Mouse (Mus musculus) heart, adult 2 months (tissue): Measurements from ENCODE around the gene Il17ra. TPM values are rescaled to one million over a fixed set of nuclear protein-coding genes. Genes with fewer than 3 reads are reported as not detected.

Source experiments
- DNase-seq, 2 experiments: peaks; one replicate each; pipeline ENCODE4 v3.0.0; 2021
- H3K27ac ChIP-seq: fragments of 200-600 bp; 2 replicates; pipeline ENCODE4 v1.8.1; 2022
- H3K27me3 ChIP-seq: fragments of 200-500 bp; 2 replicates; pipeline ENCODE4 v1.6.1; 2012; ENCODE audit warnings: mild to moderate bottlenecking, low read length, inconsistent platforms, mixed read lengths; ENCODE audit not compliant: control insufficient read depth, insufficient read depth
- H3K36me3 ChIP-seq: fragments of 200-500 bp; 2 replicates; pipeline ENCODE4 v1.6.1; 2012; ENCODE audit warnings: low read length, inconsistent platforms; ENCODE audit not compliant: control insufficient read depth, insufficient read depth
- H3K4me1 ChIP-seq: fragments of 200-500 bp; 2 replicates; pipeline ENCODE4 v1.6.1; 2011; ENCODE audit warnings: low read length; ENCODE audit not compliant: control insufficient read depth, insufficient read depth
- H3K4me3 ChIP-seq: fragments of 200-600 bp; 2 replicates; pipeline ENCODE4 v1.8.1; 2022
- H3K79me2 ChIP-seq: fragments of 200-500 bp; replicated peaks from 2 replicates; pipeline ENCODE4 v1.6.1; 2012; ENCODE audit warnings: mild to moderate bottlenecking, inconsistent platforms, low read length, moderate library complexity, mixed read lengths; ENCODE audit not compliant: control insufficient read depth, insufficient read depth
- H3K9ac ChIP-seq: fragments of 200-500 bp; 2 replicates; pipeline ENCODE4 v1.6.1; 2012; ENCODE audit warnings: low read depth, mild to moderate bottlenecking, control low read depth, inconsistent platforms, low read length, mixed read lengths
- CTCF ChIP-seq: fragments of 200-600 bp; IDR thresholded peaks from 2 replicates; pipeline ENCODE4 v1.8.1; 2022; ENCODE audit warnings: antibody characterized with exemption, mild to moderate bottlenecking, moderate library complexity
- EP300 ChIP-seq: fragments of 200-500 bp; IDR thresholded peaks from 2 replicates; pipeline ENCODE4 v1.6.1; 2011; ENCODE audit warnings: low read depth, low read length, control low read depth; ENCODE audit not compliant: insufficient read depth
- POLR2A ChIP-seq: fragments of 200-500 bp; IDR thresholded peaks from 2 replicates; pipeline ENCODE4 v1.6.1; 2011; ENCODE audit warnings: mild to moderate bottlenecking, low read depth, low read length, control low read depth; ENCODE audit not compliant: insufficient read depth
- WGBS: fragments of 180-500 bp; shearing (Covaris S2); methylation state at CpG from one replicate; pipeline ENCODE4 v1.1.7; 2018; 5-methylcytosine and 5-hydroxymethylcytosine counted together
- intact Hi-C: fragments of 180-260 bp; cut with DNase I; formaldehyde crosslinking; loops from one replicate; pipeline ENCODE4 v1.15.1; 2025
- polyA plus RNA-seq: library from polyadenylated mRNA; depleted of rRNA; stranded (reverse); fragments of >200 nt; gene quantifications from 2 replicates; pipeline ENCODE4 v1.2.3, GENCODE M21; 2012
- total RNA-seq, 2 experiments: library from RNA; stranded (reverse); gene quantifications; 2 replicates each; pipeline ENCODE4 v1.2.3; 2021

Il17ra gene
- total and polyA plus RNA-seq, 3 experiments = 2.1 to 5.9 (median 2.4) TPM

DNA sequence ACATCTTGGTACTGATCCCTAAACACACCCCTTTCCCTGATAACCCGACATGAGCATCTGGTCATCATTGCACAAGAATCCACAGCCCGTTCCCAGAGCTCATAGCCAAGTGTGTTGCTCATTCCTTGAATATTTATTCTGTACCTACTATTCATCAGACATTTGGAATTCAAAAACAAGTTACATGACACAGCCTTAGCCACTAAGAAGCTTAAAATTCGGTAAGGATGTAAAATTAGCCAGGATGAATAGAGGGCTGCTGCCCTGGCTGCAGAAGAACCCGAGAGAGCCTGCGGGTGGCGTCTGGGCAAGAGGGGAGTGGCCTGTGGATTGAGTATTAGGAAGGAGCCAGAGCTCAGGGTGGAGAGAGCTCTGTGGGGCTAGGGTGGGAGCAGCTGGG, 19.7 kb downstream of the Il17ra start:
- no peak overlapping the region for H3K27ac ChIP-seq
- H3K79me2 ChIP-seq = no peaks in the 10 kb centered on the region
- H3K27me3 ChIP-seq = no peaks in the 10 kb centered on the region
- WGBS = 40% methylated on average over 6 of the region's 6 CpGs
- no peak overlapping the region for H3K4me3 ChIP-seq
- no peaks in the 10 kb centered on the region for H3K36me3 ChIP-seq
- intact Hi-C loops = loop anchor here (5.0 kb wide), 1 partner anchor 45 kb away; no protein-coding TSS in a partner anchor
- TF ChIP-seq EP300 (no peak), CTCF (no peak), POLR2A (no peak)
- no peak for DNase-seq
- no peak overlapping the region for H3K9ac ChIP-seq
- H3K4me1 ChIP-seq = no peaks in the 10 kb centered on the region

DNA sequence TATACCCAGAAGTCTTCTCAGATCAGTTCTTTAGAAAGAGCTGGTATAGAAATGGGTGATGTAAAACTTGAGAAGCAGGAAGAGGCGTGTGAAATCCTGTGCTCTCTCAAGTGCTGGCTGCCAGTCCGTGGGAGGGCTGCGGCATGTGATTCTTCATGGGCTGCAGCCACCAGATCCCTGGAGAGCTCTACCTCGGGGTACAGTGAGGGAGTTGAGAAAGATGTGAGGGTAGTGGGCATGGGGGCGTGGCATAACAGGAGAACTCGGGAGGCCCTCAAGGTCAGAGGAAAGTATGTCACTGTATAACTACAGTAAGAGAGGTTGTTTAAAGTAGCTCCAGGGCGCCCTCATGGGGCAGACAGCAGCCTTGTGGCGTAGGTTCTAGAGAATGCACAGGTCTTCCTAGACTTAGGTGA, 20.2 kb downstream of the Il17ra start:
- Histone ChIP-seq H3K27ac (no peak overlapping the region), H3K79me2 (no peaks in the 10 kb centered on the region), H3K4me3 (no peak overlapping the region), H3K36me3 (no peaks in the 10 kb centered on the region), H3K27me3 (no peaks in the 10 kb centered on the region), H3K9ac (no peak overlapping the region), H3K4me1 (no peaks in the 10 kb centered on the region)
- WGBS = 19% methylated on average over 8 of the region's 8 CpGs
- peak in 1 of 2 experiments; percentile 61 for DNase-seq
- TF ChIP-seq EP300 (no peak), CTCF (peak; percentile 74)
- intact Hi-C loops = loop anchor here (5.0 kb wide), 1 partner anchor 46 kb away; no protein-coding TSS in a partner anchor

DNA sequence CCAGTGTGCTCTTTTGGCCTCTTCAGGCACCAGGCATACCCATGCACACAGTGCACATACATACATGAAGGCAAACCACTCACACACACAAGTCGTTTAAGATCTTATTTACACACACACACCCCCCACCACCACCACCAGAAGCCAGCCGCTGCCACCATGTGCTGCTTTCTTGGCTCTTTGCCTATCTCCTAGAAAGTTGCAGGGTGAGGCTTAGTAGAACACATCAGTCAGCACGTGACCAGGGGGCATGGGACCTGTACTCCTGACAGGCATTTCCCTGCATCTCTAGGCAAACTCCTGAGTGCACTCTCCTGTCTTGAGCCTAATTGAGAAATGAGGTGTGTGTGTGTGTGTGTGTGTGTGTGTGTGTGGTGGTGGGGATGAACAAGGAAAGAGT, 22.0 kb downstream of the Il17ra start:
- Histone ChIP-seq H3K27ac (no peak overlapping the region), H3K4me1 (no peaks in the 10 kb centered on the region), H3K36me3 (no peaks in the 10 kb centered on the region), H3K79me2 (no peaks in the 10 kb centered on the region), H3K27me3 (no peaks in the 10 kb centered on the region), H3K9ac (no peak overlapping the region), H3K4me3 (no peak overlapping the region)
- no peak for DNase-seq
- intact Hi-C loops = loop anchor here (5.0 kb wide), 1 partner anchor 1118 kb away; no protein-coding TSS in a partner anchor
- 40% methylated on average over 3 of the region's 3 CpGs for WGBS
- TF ChIP-seq CTCF = no peak
- no peak for TF ChIP-seq POLR2A
- no peak for TF ChIP-seq EP300

DNA sequence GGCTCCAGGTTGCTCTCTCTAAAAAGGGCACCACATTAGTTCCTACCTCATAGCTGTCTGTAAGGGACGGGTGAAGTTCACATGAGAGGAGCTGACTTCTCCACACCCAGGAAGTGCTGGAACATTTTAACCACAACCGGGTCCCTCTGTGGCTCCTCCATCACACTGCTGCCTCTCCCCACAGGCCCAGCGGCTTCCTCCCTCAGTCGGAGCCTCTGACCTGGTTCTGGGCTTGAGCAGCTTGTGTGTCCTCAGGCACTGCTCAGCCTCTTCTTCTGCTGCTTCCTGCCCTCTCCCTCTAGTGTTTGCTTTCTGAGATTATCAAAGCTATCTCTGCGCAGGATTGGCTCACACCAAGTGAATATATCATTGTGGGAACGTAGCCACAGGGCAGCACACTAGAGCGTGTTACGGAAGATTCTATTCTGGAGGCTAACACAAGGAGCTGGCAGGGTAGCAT, 23.0 kb downstream of the Il17ra start:
- Histone ChIP-seq H3K4me3 (no peak overlapping the region), H3K36me3 (no peaks in the 10 kb centered on the region), H3K79me2 (no peaks in the 10 kb centered on the region), H3K27me3 (no peaks in the 10 kb centered on the region), H3K9ac (no peak overlapping the region), H3K27ac (no peak overlapping the region), H3K4me1 (no peaks in the 10 kb centered on the region)
- intact Hi-C loops = loop anchor here (5.0 kb wide), 1 partner anchor 1119 kb away; no protein-coding TSS in a partner anchor
- TF ChIP-seq POLR2A (no peak), CTCF (no peak), EP300 (no peak)
- no peak for DNase-seq
- WGBS = 54% methylated on average over 8 of the region's 8 CpGs

DNA sequence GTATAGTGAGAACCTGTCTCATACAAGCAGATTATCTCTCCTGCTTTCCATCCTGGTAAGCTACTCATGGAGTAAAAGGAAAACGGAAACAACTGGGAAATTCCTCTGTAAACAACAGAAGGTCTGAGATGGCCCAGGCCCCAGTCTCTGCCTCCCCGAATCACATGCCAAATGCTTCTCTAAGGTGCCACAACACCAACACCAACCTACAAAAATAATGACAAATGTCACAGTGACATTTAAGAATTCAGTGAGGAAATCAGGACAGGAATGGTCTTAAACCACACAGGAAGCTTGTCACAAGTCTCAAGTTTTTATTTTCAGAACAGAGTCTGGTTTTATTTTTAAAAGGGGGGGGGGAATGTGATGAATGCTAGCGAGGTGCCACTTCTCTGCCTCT, 25.6 kb downstream of the Il17ra start:
- Histone ChIP-seq H3K27ac (no peak overlapping the region), H3K36me3 (no peaks in the 10 kb centered on the region), H3K4me3 (no peak overlapping the region), H3K9ac (no peak overlapping the region), H3K79me2 (no peaks in the 10 kb centered on the region), H3K4me1 (no peaks in the 10 kb centered on the region), H3K27me3 (peaks cover 15% of the 10 kb centered on the region)
- no peak for DNase-seq
- TF ChIP-seq POLR2A = no peak
- no peak for TF ChIP-seq EP300
- no peak for TF ChIP-seq CTCF
- intact Hi-C loops = loop anchor here (5.0 kb wide), 1 partner anchor 1121 kb away; no protein-coding TSS in a partner anchor
- 45% methylated on average over 3 of the region's 3 CpGs for WGBS

DNA sequence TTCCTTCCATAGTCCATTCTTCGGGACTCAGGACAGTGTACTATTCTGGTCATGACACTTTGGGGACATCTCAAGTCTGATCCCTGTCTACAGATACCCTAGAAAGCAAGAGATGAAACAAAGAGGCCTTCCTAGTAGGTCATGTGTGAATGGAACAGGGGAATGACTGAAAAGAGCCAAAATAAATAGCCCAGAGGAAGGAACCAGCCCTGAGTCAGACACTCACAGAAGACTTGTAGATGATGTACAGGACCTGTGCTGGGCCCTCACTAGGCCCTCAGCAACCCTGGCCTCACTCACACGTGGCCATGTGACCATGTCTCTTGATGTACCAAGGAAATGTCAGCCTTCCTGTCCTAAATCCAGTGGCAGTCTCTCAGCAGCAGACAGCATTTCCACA, 26.4 kb downstream of the Il17ra start:
- WGBS = 60% methylated on average over 2 of the region's 2 CpGs
- H3K4me3 ChIP-seq = no peak overlapping the region
- H3K79me2 ChIP-seq = no peaks in the 10 kb centered on the region
- intact Hi-C loops = loop anchor here (5.0 kb wide), 1 partner anchor 1122 kb away; no protein-coding TSS in a partner anchor
- H3K4me1 ChIP-seq = no peaks in the 10 kb centered on the region; the same call in 1 of the 2 replicates
- H3K27ac ChIP-seq = no peak overlapping the region
- DNase-seq = no peak
- no peaks in the 10 kb centered on the region for H3K36me3 ChIP-seq
- peaks cover 20% of the 10 kb centered on the region for H3K27me3 ChIP-seq
- TF ChIP-seq POLR2A (no peak), EP300 (no peak), CTCF (no peak)
- no peak overlapping the region for H3K9ac ChIP-seq
